Comparison of ENCODE assay signal across 8 mouse cellular contexts in the genomic region with DNA sequence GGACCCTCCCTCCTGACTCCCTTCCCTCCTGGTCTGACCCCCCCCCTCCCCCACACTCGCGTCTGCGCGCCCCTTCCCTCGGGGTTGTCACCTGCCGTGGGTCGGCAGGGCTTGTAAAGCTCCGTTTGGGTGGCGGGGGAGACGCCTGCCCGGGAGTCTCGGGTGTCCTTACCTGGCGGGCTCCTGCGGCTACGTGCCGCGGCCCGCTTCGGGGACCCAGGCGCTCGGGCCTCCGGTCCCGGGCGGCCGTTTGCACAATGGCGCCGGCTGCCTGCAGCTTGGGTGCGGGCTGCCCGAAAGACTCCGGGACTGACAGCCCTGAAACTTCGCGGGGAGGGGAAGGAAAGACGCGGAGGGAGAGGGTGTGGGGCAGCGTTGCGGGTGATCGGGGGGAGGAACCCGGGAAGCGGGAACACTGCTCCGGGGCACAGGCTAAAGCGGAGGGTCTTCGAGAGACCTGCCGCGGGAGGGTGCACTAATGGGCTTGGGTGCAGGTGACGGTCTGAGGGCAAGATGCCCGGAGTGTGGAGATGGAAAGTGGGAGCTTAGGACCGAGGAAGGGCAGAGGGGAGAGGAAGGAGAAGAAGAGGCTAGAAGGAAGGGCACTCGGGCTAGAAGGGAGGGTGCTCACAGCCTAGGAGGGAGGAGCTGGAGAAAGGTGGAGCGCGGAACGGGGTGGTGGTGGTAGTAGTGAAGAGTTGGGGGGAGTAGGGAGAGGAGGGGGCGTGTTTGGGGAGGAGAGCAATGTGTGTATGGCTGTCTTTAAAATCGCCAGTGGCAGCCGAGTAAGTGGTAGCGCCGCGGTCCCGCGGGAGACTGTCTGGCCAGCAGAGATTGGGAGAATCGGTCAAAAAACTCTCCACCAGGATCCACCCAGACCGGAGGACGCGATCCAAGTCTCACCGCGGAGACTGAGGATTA. TPM values are rescaled to one million over a fixed set of nuclear protein-coding genes. Genes with fewer than 3 reads are reported as not detected.
DNase-seq lines count a peak whose midpoint lies in the region; ATAC-seq and TF ChIP-seq lines count a peak whose summit lies in the region.

TSS of gene Zfp467 (minus strand) at position 645 of the 921 bp plus-strand sequence.

- peak within 1 kb of the TSS; percentile 24; the same call in 1 of the 2 replicates for H3K27ac ChIP-seq in embryonic fibroblast, embryonic 13.5 days (ENCODE audit: insufficient read depth, low read length)
- H3K27ac ChIP-seq in heart, embryonic 13.5 days (replicated peaks): peak within 1 kb of the TSS; percentile 94
- H3K27ac ChIP-seq in kidney, postnatal 0 days: peak within 1 kb of the TSS; percentile 97
- peak within 1 kb of the TSS; percentile 53 for H3K27ac ChIP-seq in liver, embryonic 13.5 days

- H3K9me3 ChIP-seq in heart, embryonic 13.5 days: no peaks in the 10 kb centered on the region
- no peaks in the 10 kb centered on the region for H3K9me3 ChIP-seq in kidney, postnatal 0 days (replicated peaks; ENCODE audit: low read length)
- no peaks in the 10 kb centered on the region for H3K9me3 ChIP-seq in liver, embryonic 13.5 days (replicated peaks)

- H3K9ac ChIP-seq in heart, embryonic 13.5 days: peak within 1 kb of the TSS; percentile 95
- peak within 1 kb of the TSS; percentile 93 for H3K9ac ChIP-seq in kidney, postnatal 0 days (ENCODE audit: low read depth, low read length)
- peak within 1 kb of the TSS; percentile 69 for H3K9ac ChIP-seq in liver, embryonic 13.5 days

- H3K27me3 ChIP-seq in heart, embryonic 13.5 days (replicated peaks): no peaks in the 10 kb centered on the region; the same call in 1 of the 2 replicates
- no peaks in the 10 kb centered on the region for H3K27me3 ChIP-seq in kidney, postnatal 0 days (ENCODE audit: insufficient read depth, low read length)
- peaks cover 35% of the 10 kb centered on the region for H3K27me3 ChIP-seq in liver, embryonic 13.5 days

- peak within 1 kb of the TSS; percentile 92 for H3K4me2 ChIP-seq in heart, embryonic 13.5 days
- peak within 1 kb of the TSS; percentile 74 for H3K4me2 ChIP-seq in kidney, postnatal 0 days (ENCODE audit: low read length)
- H3K4me2 ChIP-seq in liver, embryonic 13.5 days: peak within 1 kb of the TSS; percentile 77

- TF ChIP-seq POLR2A in embryonic fibroblast, embryonic 13.5 days (IDR thresholded peaks at IDR 0.05; ENCODE audit: low read depth, low read length): peak; percentile 80

- DNase-seq in CD4-positive, CD25-positive, alpha-beta regulatory T cell, adult 2 months (ENCODE audit: low read depth, low spot score): peak; percentile 61
- DNase-seq in adrenal gland, postnatal 36 days: peak; percentile 71 to 76
- DNase-seq in kidney, postnatal 0 days (ENCODE audit: low spot score): peak; percentile 79
- no peak for DNase-seq in liver, embryonic 13.5 days
- peak; percentile 59 for DNase-seq in naive thymus-derived CD4-positive, alpha-beta T cell, adult 2 months (ENCODE audit: low read depth)
- DNase-seq in thymus, adult 18-20 months: peak; percentile 36 to 40

- peak within 1 kb of the TSS; percentile 69 for H3K4me3 ChIP-seq in embryonic fibroblast, embryonic 13.5 days (ENCODE audit: insufficient read depth, low read length)
- peak within 1 kb of the TSS; percentile 88 for H3K4me3 ChIP-seq in heart, embryonic 13.5 days
- peak within 1 kb of the TSS; percentile 95 for H3K4me3 ChIP-seq in kidney, postnatal 0 days (replicated peaks; ENCODE audit: low read depth, low read length)
- H3K4me3 ChIP-seq in liver, embryonic 13.5 days (replicated peaks): peak within 1 kb of the TSS; percentile 62

- 1% methylated on average over 65 of the region's 65 CpGs for WGBS in heart, embryonic 13.5 days
- under 1% methylated on average over 65 of the region's 65 CpGs for WGBS in kidney, postnatal 0 days
- WGBS in liver, embryonic 13.5 days (ENCODE audit: insufficient replicate concordance): under 1% methylated on average over 65 of the region's 65 CpGs

- H3K4me1 ChIP-seq in embryonic fibroblast, embryonic 13.5 days (ENCODE audit: control insufficient read depth, insufficient read depth, low read length): no peaks in the 10 kb centered on the region
- H3K4me1 ChIP-seq in heart, embryonic 13.5 days: peaks cover 40% of the 10 kb centered on the region
- H3K4me1 ChIP-seq in kidney, postnatal 0 days (replicated peaks; ENCODE audit: insufficient read depth, low read length): peaks cover 27% of the 10 kb centered on the region
- peaks cover 18% of the 10 kb centered on the region for H3K4me1 ChIP-seq in liver, embryonic 13.5 days (replicated peaks)

- H3K36me3 ChIP-seq in heart, embryonic 13.5 days: peaks cover 24% of the 10 kb centered on the region
- peaks cover 11% of the 10 kb centered on the region; the same call in 1 of the 2 replicates for H3K36me3 ChIP-seq in kidney, postnatal 0 days (ENCODE audit: insufficient read depth, low read length)
- peaks cover 14% of the 10 kb centered on the region for H3K36me3 ChIP-seq in liver, embryonic 13.5 days

- TF ChIP-seq CTCF in embryonic fibroblast, embryonic 13.5 days (IDR thresholded peaks at IDR 0.05; ENCODE audit: borderline replicate concordance, insufficient read depth, low read length): no peak
- no peak for TF ChIP-seq CTCF in kidney, postnatal 0 days (IDR thresholded peaks at IDR 0.05; ENCODE audit: low read depth)

- ATAC-seq in heart, embryonic 13.5 days (ENCODE audit: extremely low read depth, insufficient number of reproducible peaks, low FRiP score, low TSS enrichment): no peak
- peak; percentile 43 for ATAC-seq in kidney, postnatal 0 days (replicated peaks; ENCODE audit: low FRiP score, low read depth)
- ATAC-seq in liver, embryonic 13.5 days (ENCODE audit: low read depth): no peak

RNA-seq across cellular contexts. Expression of gene Zfp467, which starts in this region (rescaled TPM):
- total RNA-seq in adrenal gland, postnatal 36 days (2021): 10 to 100 TPM; 31.2 to 62.6 TPM
- polyA plus RNA-seq in embryonic fibroblast, embryonic 13.5 days (2011; ENCODE audit: insufficient read length, low read depth, missing spikeins): 10.6 and 14.7 TPM in 2 replicates
- 16.1 and 20.8 TPM in 2 replicates for polyA plus RNA-seq in heart, embryonic 13.5 days (2015; fragmentation: Nextera tagmentation; extraction: Ambion mirVana)
- polyA plus RNA-seq in kidney, postnatal 0 days (2015; fragmentation: Nextera tagmentation; extraction: Ambion mirVana): 27.9 and 33.4 TPM in 2 replicates
- 1.8 and 1.9 TPM in 2 replicates for polyA plus RNA-seq in liver, embryonic 13.5 days (2015; fragmentation: Nextera tagmentation; extraction: Ambion mirVana)

Comparison
In these comparisons a context has a peak if more than half of its experiments do, and no peak if none do; other contexts are left out.
1. H3K27ac ChIP-seq: peak in every context shown above with its lines; median percentile 97 in kidney, postnatal 0 days; 94 in heart, embryonic 13.5 days; 53 in liver, embryonic 13.5 days; 24 in embryonic fibroblast, embryonic 13.5 days.